Mouse (Mus musculus) adrenal gland, postnatal 25 days (tissue): ENCODE data around the gene Xpo4. TPM values are rescaled to one million over a fixed set of nuclear protein-coding genes. Genes with fewer than 3 reads are reported as not detected.
A peak's percentile ranks its signal among the peaks of the same experiment; 100 is the strongest.

Experiments used
- DNase-seq: peaks from one replicate; pipeline ENCODE4 v3.0.0; 2021; ENCODE audit warnings: mixed read lengths
- total RNA-seq: library from RNA; stranded (reverse); gene quantifications from 2 replicates; pipeline ENCODE4 v1.2.3, GENCODE M21; 2021

Gene Xpo4
- total RNA-seq, 1 experiment from 2014 or later, result 42.9 TPM

- peak; percentile 98 for DNase-seq
These were observed 57.7 kb downstream of the Xpo4 start for GRCm38 (mm10) chr14:57607500-57607899.

- no peak for DNase-seq
These were observed 58.4 kb downstream of the Xpo4 start for GRCm38 (mm10) chr14:57606663-57607365.

GRCm38 (mm10) chr14:57593279-57593678 lies 72.0 kb downstream of the Xpo4 start:
- no peak for DNase-seq

DNA sequence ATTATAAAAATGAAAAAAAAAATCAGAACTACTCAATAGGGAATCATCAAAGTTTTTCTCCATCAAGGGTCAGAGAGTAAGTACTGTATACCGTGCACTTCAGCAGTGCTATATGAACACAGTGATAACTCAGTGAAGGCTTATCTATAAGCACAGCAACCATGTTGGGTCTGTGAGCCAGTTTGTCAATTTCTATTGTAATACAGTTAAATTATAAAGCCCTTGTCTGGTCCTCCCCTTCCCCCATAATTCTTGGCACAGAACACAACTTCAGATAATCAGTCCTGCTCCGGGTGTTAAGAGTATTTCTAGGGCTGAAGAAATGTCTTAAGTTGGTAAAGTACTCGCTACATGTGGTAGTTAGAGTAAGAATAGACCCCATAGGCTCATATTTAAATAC lies 73.4 kb downstream of the Xpo4 start:
- DNase-seq, result no peak

- DNase-seq, result no peak
These were observed 88.7 kb downstream of the Xpo4 start for GRCm38 (mm10) chr14:57576364-57577060.

GRCm38 (mm10) chr14:57574792-57575587 lies 90.2 kb downstream of the Xpo4 start:
- DNase-seq, result no peak

GRCm38 (mm10) chr14:57571155-57572133 lies 93.8 kb downstream of the Xpo4 start, which contains the start of gene Eef1akmt1:
Gene Eef1akmt1 (minus strand): TSS chr14:57571612.
- DNase-seq, result peak; percentile 98

GRCm38 (mm10) chr14:57565626-57566025 lies 99.6 kb downstream of the Xpo4 start:
- no peak for DNase-seq

GRCm38 (mm10) chr14:57556922-57557321 lies 108.3 kb downstream of the Xpo4 start:
- DNase-seq, result no peak

GRCm38 (mm10) chr14:57555471-57556070 lies 109.7 kb downstream of the Xpo4 start:
- DNase-seq, result no peak

DNA sequence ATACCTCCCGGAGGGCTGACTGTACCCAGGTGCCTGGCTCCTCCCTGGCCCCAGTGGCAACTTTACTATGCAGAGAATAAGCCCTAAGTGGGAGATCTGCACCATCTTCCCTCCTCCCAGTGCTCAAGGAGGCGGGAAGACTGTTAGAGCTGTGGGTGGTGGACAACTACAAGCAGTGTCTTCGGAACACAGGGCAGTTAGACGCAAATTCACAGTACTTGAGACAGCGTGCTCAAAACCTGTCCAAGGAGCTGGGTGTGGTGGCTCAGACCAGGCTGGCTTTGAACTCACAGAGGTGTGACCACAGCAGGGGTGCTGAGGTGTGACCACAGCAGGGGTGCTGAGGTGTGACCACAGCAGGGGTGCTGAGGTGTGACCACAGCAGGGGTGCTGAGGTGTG lies 110.8 kb downstream of the Xpo4 start:
- no peak for DNase-seq

DNA sequence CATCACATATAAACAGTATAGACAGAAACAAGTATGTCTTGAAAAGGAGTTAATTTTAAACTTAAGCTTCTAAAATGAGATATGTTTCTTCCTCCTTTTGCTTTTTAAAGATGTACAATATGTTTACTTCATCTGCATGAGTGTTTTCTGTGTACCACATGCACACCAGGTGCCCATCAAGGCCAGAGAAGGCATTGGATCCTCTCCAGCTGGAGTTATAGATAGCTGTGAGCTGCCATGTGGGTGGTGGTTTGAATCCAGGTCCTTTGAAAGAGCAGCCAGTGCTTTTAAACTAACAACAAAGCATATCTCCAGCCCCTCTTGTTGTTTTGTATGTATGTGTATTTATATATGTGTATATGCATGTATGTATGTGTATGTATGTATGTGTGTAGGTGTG lies 112.3 kb downstream of the Xpo4 start:
- no peak for DNase-seq

- no peak for DNase-seq
These were observed 118.2 kb downstream of the Xpo4 start for GRCm38 (mm10) chr14:57547062-57547461.

GRCm38 (mm10) chr14:57546557-57547021 lies 118.6 kb downstream of the Xpo4 start:
- DNase-seq, result no peak

- DNase-seq, result no peak
These were observed 119.1 kb downstream of the Xpo4 start for GRCm38 (mm10) chr14:57546131-57546530.

DNA sequence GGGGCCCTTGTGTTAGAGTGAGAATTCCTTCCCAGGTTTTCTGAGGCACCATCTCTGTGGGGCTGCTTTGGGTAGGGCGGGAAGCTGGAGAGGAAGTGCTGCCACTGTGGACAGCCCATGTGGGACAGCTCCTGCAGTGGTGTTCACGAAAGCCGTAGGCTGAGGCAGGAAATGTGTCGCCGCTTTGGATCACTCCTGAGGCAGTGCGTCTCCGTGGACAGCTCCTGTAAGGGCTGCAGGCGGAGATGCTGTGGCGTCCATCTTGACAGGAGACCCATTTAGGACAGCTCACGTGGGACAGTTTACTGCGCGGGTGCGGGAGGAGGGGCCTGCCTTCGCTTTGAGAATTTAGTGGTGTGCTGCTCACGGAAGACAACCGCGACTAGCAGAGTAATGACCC lies 119.7 kb downstream of the Xpo4 start:
- DNase-seq, result no peak

- DNase-seq, result no peak
These were observed 121.7 kb downstream of the Xpo4 start for GRCm38 (mm10) chr14:57543420-57544039.

GRCm38 (mm10) chr14:57542231-57542630 lies 123.0 kb downstream of the Xpo4 start:
- DNase-seq, result no peak

DNA sequence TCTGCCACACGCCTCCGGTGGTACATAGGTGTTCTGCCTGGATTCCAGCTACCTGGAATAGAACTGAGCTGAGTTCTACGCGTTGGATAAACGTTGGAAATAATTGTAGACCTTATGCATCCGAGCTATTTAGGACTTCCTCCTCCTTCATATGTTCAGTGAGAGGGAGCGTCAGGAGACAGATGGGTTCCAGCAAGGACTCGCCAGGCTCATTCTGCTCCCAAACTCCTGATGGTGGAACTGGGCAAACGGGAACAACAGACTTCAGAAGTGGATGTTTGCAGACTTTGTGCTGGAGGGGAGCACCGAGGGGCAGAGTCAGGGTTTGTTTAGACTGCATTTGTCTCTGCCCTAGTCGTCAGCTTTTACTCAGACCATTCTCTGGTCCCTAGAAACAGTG lies 124.5 kb downstream of the Xpo4 start:
- DNase-seq, result no peak

GRCm38 (mm10) chr14:57537261-57538015 lies 127.8 kb downstream of the Xpo4 start:
- no peak for DNase-seq
